Mouse (Mus musculus) liver, adult 2 months (tissue): ENCODE data around the gene Rnft2.

Experiments used
- CTCF ChIP-seq: fragments of 200-500 bp; IDR thresholded peaks from 2 replicates; pipeline ENCODE4 v1.5.1; 2011; ENCODE audit warnings: low read depth, low read length, control low read depth
- POLR2A ChIP-seq: fragments of 200-500 bp; IDR thresholded peaks from 2 replicates; pipeline ENCODE4 v1.6.1; 2011; ENCODE audit warnings: low read length, control low read depth; ENCODE audit not compliant: insufficient read depth; ENCODE audit errors: extremely low read depth

- TF ChIP-seq POLR2A (no peak), CTCF (no peak)
Observed at GRCm38 (mm10) chr5:118260055-118260454, 15.1 kb upstream of the Rnft2 start.
